ENCODE assay signal across 28 mouse cellular contexts in the genomic region with DNA sequence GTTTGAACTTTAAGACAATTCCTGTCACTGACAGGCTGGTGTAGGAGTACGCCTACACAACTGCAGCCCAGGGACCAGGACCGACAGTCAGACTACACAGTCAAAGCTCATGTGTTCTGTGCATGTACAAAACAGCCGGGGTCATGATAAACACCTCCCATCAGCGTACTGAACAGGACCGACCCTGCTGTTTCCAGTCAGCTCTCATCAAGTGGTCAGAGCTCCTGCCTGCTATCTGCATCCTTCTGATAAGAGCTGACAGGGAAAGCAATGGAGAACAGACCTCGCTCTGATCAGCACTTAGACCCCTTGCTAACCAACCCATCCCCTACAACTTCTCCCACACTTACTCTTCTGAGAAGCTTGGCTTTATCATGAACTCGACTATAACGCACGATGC.
DNase-seq lines count a peak whose midpoint lies in the region; ATAC-seq and TF ChIP-seq lines count a peak whose summit lies in the region.
"Had no signal": no experiment of that assay in that cellular context is flagged by ENCODE, and none has a peak within 500 bp of the region (broad histone marks: within the 10 kb centered on the region; RNA-seq: fewer than 3 reads in every experiment).

No protein-coding gene starts in this region.

- no peaks in the 10 kb centered on the region for H3K27me3 ChIP-seq in heart, embryonic 11.5 days (ENCODE audit: control insufficient read depth, insufficient read depth, low read length)
- no peaks in the 10 kb centered on the region for H3K27me3 ChIP-seq in MEL (ENCODE audit: control insufficient read depth in 1 of 2, insufficient read depth in 2 of 2, low read length in 2 of 2)
- H3K27me3 ChIP-seq in liver, embryonic 16.5 days (ENCODE audit: control insufficient read depth, insufficient read depth, low read depth, low read length), result no peaks in the 10 kb centered on the region
- no peaks in the 10 kb centered on the region for H3K27me3 ChIP-seq in midbrain, embryonic 13.5 days
- H3K27me3 ChIP-seq: CH12.LX; embryonic facial prominence, embryonic 15.5 days; forebrain, embryonic 15.5 days; hindbrain, embryonic 13.5 days; kidney, embryonic 15.5 days; limb, embryonic 13.5 days had no signal

- H3K4me1 ChIP-seq in heart, embryonic 11.5 days (ENCODE audit: control insufficient read depth, insufficient read depth, low read length), result peaks cover 20% of the 10 kb centered on the region
- H3K4me1 ChIP-seq in MEL (ENCODE audit: control insufficient read depth in 1 of 2, insufficient read depth in 2 of 2, low read length in 2 of 2), result peaks cover 0 to 1% of the 10 kb centered on the region in 2 experiments; a peak in 1 of 4 replicates
- no peaks in the 10 kb centered on the region; the same call in 1 of the 2 replicates for H3K4me1 ChIP-seq in liver, embryonic 16.5 days (ENCODE audit: control insufficient read depth, low read depth, low read length)
- H3K4me1 ChIP-seq in midbrain, embryonic 13.5 days (replicated peaks), result no peaks in the 10 kb centered on the region
- H3K4me1 ChIP-seq: forebrain, embryonic 15.5 days; hindbrain, embryonic 13.5 days; kidney, embryonic 15.5 days; limb, embryonic 13.5 days had no signal

- no peak overlapping the region for H3K27ac ChIP-seq in heart, embryonic 11.5 days (ENCODE audit: low read depth, low read length)
- H3K27ac ChIP-seq in MEL (ENCODE audit: control insufficient read depth, low read depth, low read length), result no peak overlapping the region
- H3K27ac ChIP-seq in liver, embryonic 16.5 days (ENCODE audit: low read length), result no peak overlapping the region
- H3K27ac ChIP-seq in midbrain, embryonic 13.5 days, result no peak overlapping the region
- H3K27ac ChIP-seq: embryonic facial prominence, embryonic 15.5 days; forebrain, embryonic 15.5 days; hindbrain, embryonic 13.5 days; kidney, embryonic 15.5 days; limb, embryonic 13.5 days had no signal

- H3K9ac ChIP-seq in heart, embryonic 11.5 days (ENCODE audit: low read depth, low read length), result no peak overlapping the region
- no peak overlapping the region for H3K9ac ChIP-seq in MEL (ENCODE audit: control insufficient read depth, low read depth, low read length, poor library complexity, severe bottlenecking)
- H3K9ac ChIP-seq in liver, embryonic 16.5 days (ENCODE audit: low read depth, low read length), result no peak overlapping the region
- no peak overlapping the region for H3K9ac ChIP-seq in midbrain, embryonic 13.5 days (replicated peaks)
- H3K9ac ChIP-seq: embryonic facial prominence, embryonic 15.5 days; forebrain, embryonic 15.5 days; hindbrain, embryonic 13.5 days; kidney, embryonic 15.5 days; limb, embryonic 13.5 days; lung, embryonic 14.5 days had no signal

- no peaks in the 10 kb centered on the region for H3K9me3 ChIP-seq in heart, embryonic 11.5 days (replicated peaks; ENCODE audit: control insufficient read depth, low read length)
- H3K9me3 ChIP-seq in MEL (replicated peaks; ENCODE audit: insufficient read depth, low read length), result no peaks in the 10 kb centered on the region
- H3K9me3 ChIP-seq in liver, embryonic 16.5 days (replicated peaks; ENCODE audit: control insufficient read depth, low read length), result no peaks in the 10 kb centered on the region
- H3K9me3 ChIP-seq in midbrain, embryonic 13.5 days, result no peaks in the 10 kb centered on the region
- H3K9me3 ChIP-seq: embryonic facial prominence, embryonic 15.5 days; forebrain, embryonic 15.5 days; hindbrain, embryonic 13.5 days; kidney, embryonic 15.5 days; limb, embryonic 13.5 days had no signal

- no peak for TF ChIP-seq POLR2A in MEL (IDR thresholded peaks at IDR 0.05; ENCODE audit: control insufficient read depth in 1 of 2, insufficient read depth in 1 of 2, low read depth in 1 of 2, low read length in 2 of 2, poor library complexity in 1 of 2)

- no peak overlapping the region for H3K4me2 ChIP-seq in heart, embryonic 11.5 days
- H3K4me2 ChIP-seq in liver, embryonic 16.5 days (ENCODE audit: low read depth, low read length), result no peak overlapping the region
- H3K4me2 ChIP-seq in midbrain, embryonic 13.5 days (replicated peaks), result no peak overlapping the region
- H3K4me2 ChIP-seq: embryonic facial prominence, embryonic 15.5 days; forebrain, embryonic 15.5 days; hindbrain, embryonic 13.5 days; kidney, embryonic 15.5 days; limb, embryonic 13.5 days; lung, embryonic 14.5 days had no signal

- TF ChIP-seq CTCF in MEL (IDR thresholded peaks at IDR 0.05 in 2 of 3, conservative IDR thresholded peaks at IDR 0.05 in 1 of 3; ENCODE audit: control insufficient read depth in 1 of 3, insufficient read depth in 1 of 3, low read depth in 2 of 3, low read length in 3 of 3, poor library complexity in 1 of 3, severe bottlenecking in 1 of 3), result no peak

- TF ChIP-seq EP300 in MEL (IDR thresholded peaks at IDR 0.05; ENCODE audit: low read depth in 1 of 2, low read length in 2 of 2), result no peak

- DNase-seq in heart, adult 9 months (ENCODE audit: low spot score in 2 of 2), result no peak
- peak; percentile 29 for DNase-seq in MEL (ENCODE audit: low read depth, low spot score)
- peak; percentile 38 for DNase-seq in liver
- DNase-seq in gastrocnemius, postnatal 36 days, result no peak
- no peak for DNase-seq in adrenal gland, postnatal 4 days (ENCODE audit: low spot score in 2 of 2)
- DNase-seq: adrenal gland, postnatal 10 days; B cell, adult 2 months; cerebellum, adult 11-12 months; cerebellum, postnatal 14 days; gastrocnemius, postnatal 10 days; heart, adult 18-20 months; heart, postnatal 10 days; kidney, adult 11 months; kidney, postnatal 36 days; lung, embryonic 14.5 days; right cerebral cortex, adult 18-20 months; thymus, adult 18-20 months had no signal

- ATAC-seq in heart, embryonic 11.5 days (replicated peaks; ENCODE audit: insufficient number of reproducible peaks, low FRiP score, low TSS enrichment), result peak; percentile 55; the same call in 1 of the 2 replicates
- ATAC-seq in liver, embryonic 16.5 days (ENCODE audit: low read depth), result peak; percentile 50
- ATAC-seq in midbrain, embryonic 13.5 days, result no peak
- ATAC-seq: forebrain, embryonic 15.5 days; midbrain, embryonic 16.5 days had no signal

- intact Hi-C loops in gastrocnemius, postnatal 36 days (cut with DNase I), result no loop called here

- TF ChIP-seq RAD21 in MEL (IDR thresholded peaks at IDR 0.05; ENCODE audit: low read depth, low read length), result no peak

- WGBS in heart, embryonic 11.5 days (ENCODE audit: insufficient replicate concordance), result 14% methylated on average over 9 of the region's 9 CpGs
- WGBS in liver, embryonic 16.5 days (ENCODE audit: insufficient replicate concordance), result 33% methylated on average over 9 of the region's 9 CpGs
- 96% methylated on average over 9 of the region's 9 CpGs for WGBS in midbrain, embryonic 13.5 days

- no peaks in the 10 kb centered on the region for H3K79me2 ChIP-seq in MEL (ENCODE audit: control insufficient read depth, insufficient read depth, low read length, poor library complexity)

- H3K4me3 ChIP-seq in heart, embryonic 11.5 days (ENCODE audit: low read depth, low read length), result no peak overlapping the region
- no peak overlapping the region for H3K4me3 ChIP-seq in MEL (ENCODE audit: control insufficient read depth in 1 of 2, insufficient read depth in 1 of 2, low read depth in 2 of 2, low read length in 2 of 2)
- H3K4me3 ChIP-seq in liver, embryonic 16.5 days (ENCODE audit: low read depth, low read length), result no peak overlapping the region
- H3K4me3 ChIP-seq in midbrain, embryonic 13.5 days (replicated peaks), result no peak overlapping the region
- H3K4me3 ChIP-seq: embryonic facial prominence, embryonic 15.5 days; forebrain, embryonic 15.5 days; hindbrain, embryonic 13.5 days; kidney, embryonic 15.5 days; limb, embryonic 13.5 days; myocyte had no signal

- peaks cover 15% of the 10 kb centered on the region; the same call in 1 of the 2 replicates for H3K36me3 ChIP-seq in heart, embryonic 11.5 days (ENCODE audit: control insufficient read depth, insufficient read depth, low read length)
- peaks cover 3 to 37% of the 10 kb centered on the region in 2 experiments for H3K36me3 ChIP-seq in MEL (ENCODE audit: control insufficient read depth in 1 of 2, insufficient read depth in 2 of 2, low read length in 2 of 2)
- H3K36me3 ChIP-seq in liver, embryonic 16.5 days (ENCODE audit: control insufficient read depth, insufficient read depth), result peaks cover 15% of the 10 kb centered on the region
- H3K36me3 ChIP-seq in midbrain, embryonic 13.5 days, result peaks cover 95% of the 10 kb centered on the region

TF ChIP-seq in MEL, 35 proteins besides CTCF, POLR2A, EP300 and RAD21:
- peak; percentile 46 for TF ChIP-seq TAL1 (IDR thresholded peaks at IDR 0.05; ENCODE audit: low read length)
- TF ChIP-seq JUND (IDR thresholded peaks at IDR 0.05; ENCODE audit: low read depth, low read length), result no peak
- TF ChIP-seq MXI1 (IDR thresholded peaks at IDR 0.05; ENCODE audit: low read depth, low read length), result no peak
- no peak for TF ChIP-seq MAX (IDR thresholded peaks at IDR 0.05; ENCODE audit: low read length)
- no peak for TF ChIP-seq SMC3 (IDR thresholded peaks at IDR 0.05; ENCODE audit: low read depth, low read length)
- TF ChIP-seq POLR2AphosphoS5 (IDR thresholded peaks at IDR 0.05; ENCODE audit: borderline replicate concordance, low read depth, low read length), result no peak

Comparison
In these comparisons a context has a peak if more than half of its experiments do, and no peak if none do; other contexts are left out.
1. DNase-seq: peak in MEL (single experiment) and liver (single experiment); none in heart, adult 9 months (0 of 2), gastrocnemius, postnatal 36 days (0 of 2) and adrenal gland, postnatal 4 days (0 of 2).